Mouse (Mus musculus) R1 (cell line): ENCODE data around the gene Sdc1.

Experiments
- DNase-seq: peaks from one replicate; pipeline ENCODE4 v3.0.0-alpha.2; 2018; ENCODE audit warnings: low read depth, low spot score

Gene Sdc1

GRCm38 (mm10) chr12:8770946-8771843, at the start of gene Sdc1:
Gene Sdc1, plus strand, starts transcription at chr12:8771323.
- peak; percentile 94 for DNase-seq

DNA sequence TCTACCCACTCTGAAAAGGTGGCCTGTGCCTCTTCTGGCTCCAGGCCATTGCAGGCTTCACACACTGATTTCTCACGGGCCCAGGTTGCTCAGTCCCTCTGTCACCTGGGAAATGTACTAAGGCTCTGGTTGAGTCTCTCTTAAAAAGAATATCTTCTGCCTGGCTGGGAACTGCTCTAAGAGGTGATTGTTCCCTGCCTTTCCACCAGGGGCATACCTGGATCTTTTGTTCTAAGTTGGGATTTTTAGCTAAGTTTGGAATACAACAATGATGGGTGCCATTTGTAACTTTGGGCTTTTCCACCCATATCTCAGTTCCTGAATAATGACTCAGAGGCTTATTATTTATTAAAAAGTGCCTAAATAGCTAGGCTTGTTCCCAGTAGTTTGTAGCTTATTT, 44.2 kb upstream of the Sdc1 start:
- peak; percentile 60 for DNase-seq

- no peak for DNase-seq
Measured at GRCm38 (mm10) chr12:8728739-8729138, 42.4 kb upstream of the Sdc1 start.

- DNase-seq: no peak
Measured at GRCm38 (mm10) chr12:8753654-8754053, 17.5 kb upstream of the Sdc1 start.

DNA sequence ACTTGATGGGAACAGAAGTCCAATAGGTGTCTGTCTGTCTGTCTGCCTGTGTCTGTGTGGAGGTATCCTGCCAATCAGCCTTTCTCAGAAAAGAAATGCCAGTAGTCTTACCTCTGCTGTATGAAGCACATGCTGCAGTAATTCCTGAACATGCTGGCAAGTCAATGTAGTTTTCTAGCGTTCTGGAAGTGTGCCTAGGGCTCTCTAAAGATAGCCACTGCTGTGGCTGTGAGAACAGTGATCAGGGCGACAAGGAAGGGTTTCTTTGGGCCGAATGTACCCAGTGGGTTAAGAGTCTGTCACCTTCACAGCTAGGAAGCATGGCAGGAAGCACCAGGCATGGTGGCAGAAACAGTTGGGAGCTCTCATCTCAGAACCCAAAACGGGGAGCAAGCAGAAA, 17.0 kb upstream of the Sdc1 start:
- DNase-seq: no peak

GRCm38 (mm10) chr12:8758029-8758428, 13.1 kb upstream of the Sdc1 start:
- DNase-seq: peak; percentile 83

DNA sequence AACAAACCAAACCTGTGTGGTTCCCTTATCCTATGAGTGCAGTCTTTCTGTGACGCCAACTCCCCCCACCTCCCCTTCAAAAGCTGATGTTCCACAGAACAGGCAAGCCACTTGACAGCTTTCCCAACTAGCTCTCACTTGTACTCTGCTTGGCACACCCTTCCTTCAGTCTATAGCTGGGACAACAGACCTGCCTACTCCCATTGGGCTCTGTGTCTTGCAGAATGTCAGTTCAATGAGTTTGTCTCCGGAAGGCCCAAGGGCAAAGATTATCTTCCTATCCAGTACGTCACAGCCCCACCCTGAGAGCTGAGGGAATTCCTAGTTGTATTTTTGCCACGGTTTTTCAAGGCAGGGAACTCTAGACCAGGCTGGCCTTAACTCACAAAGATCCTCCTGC, 12.0 kb upstream of the Sdc1 start:
- DNase-seq: peak; percentile 74

GRCm38 (mm10) chr12:8759779-8760178, 11.3 kb upstream of the Sdc1 start:
- no peak for DNase-seq

DNA sequence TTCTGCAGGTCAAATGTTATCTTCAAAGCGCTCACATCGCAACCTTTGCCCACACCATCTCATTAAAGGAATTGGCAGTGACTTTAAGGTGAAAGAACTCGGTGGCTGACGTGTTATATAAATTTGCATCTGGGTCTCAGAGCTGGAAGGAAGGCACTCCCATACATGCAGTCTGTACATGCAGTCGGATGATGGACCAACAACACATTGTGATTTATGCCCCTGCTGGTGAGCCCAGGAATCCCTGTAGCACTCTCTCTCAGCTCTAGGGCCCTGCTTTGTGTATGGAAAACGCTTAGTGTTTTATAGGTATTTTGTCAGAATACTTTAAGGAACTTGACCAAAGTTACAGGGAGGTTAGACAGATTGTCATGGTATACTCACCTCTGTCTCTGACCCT, 10.6 kb upstream of the Sdc1 start:
- no peak for DNase-seq

GRCm38 (mm10) chr12:8761058-8761457, 10.1 kb upstream of the Sdc1 start:
- no peak for DNase-seq

GRCm38 (mm10) chr12:8762667-8763066, 8.5 kb upstream of the Sdc1 start:
- DNase-seq: no peak

DNA sequence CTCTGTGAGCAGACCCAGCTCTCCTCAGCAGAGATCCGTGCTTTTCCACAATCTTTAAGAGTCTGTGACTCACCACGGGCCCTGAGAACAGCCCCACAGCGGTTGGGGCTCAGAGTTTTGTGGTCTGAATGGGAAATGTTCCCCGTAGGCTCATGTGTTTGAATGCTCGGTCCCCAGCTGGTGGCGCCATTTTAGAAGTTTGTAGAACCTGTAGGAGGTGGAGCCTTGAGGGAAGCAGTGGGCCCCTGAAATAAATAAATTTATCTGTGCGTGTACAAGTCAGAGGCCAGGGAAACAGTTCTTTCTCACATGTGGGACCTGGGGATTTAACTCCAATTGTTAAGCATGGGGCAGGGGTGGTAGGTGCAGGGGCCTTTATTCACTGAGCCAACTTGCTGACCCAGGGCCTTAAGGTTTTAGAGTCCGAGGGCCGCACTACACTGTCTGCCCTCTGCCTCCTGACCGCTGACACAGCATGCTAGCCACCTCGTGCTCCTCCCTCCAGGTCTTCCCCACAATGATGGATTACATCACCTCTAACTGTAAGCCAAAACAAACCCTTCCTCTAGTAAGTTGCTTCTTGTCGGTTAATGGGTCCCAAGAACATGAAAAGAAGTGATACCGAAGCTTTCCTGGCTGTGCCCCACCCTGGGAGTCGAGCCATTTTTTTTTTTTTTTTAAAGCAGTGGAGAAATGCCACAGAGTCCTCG, 6.7 kb upstream of the Sdc1 start:
- peak; percentile 55 for DNase-seq

DNA sequence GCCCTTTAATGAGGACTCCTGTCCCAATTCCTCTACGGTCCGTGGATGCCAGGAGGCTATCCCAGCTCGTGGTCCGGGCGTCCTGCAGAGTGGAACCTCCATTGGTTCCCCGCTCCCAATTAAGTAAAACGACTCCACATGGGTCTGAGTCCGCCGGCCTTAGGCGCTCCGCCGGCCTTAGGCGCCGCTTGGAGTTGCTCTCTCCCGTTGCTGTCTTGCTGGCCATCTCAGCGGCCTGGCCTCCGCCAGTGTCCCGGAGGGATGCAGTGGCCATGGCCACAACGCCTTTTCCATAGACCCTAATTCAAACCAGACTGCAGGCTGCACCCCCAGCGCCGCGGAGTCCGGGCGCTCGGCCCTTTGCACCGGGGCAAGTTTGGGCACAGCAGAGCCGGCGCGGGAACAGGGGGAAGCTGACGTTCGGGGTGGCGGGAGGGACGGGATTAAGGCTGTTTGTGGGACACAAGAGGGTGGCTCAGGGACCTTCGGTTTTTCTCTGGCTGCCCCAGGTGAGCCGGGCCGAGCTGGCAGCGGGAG, 789 bp downstream of the Sdc1 start:
- DNase-seq: no peak

- DNase-seq: peak; percentile 52
Measured at GRCm38 (mm10) chr12:8772451-8773143, 1.5 kb downstream of the Sdc1 start.

GRCm38 (mm10) chr12:8773336-8773735, 2.2 kb downstream of the Sdc1 start:
- DNase-seq: no peak

DNA sequence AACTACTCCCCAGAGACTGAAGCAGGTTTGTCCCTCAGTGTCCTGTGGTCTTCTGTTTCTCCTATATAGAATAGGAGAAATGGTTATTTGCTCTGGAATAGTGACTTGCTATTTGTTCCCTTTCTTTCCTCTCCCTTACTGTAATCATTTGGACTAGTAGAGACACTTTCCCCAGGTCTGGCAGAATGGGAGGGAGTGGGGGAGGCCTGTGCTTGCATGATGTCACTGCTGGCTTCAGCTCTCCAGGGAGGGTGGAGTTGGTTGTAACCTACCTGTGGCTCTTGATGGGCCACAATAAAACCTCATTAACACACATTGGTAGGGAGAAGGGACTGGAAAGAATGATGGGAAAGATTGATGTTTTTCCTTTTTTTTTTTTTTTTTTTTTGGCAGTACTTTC, 3.1 kb downstream of the Sdc1 start:
- DNase-seq: no peak

DNA sequence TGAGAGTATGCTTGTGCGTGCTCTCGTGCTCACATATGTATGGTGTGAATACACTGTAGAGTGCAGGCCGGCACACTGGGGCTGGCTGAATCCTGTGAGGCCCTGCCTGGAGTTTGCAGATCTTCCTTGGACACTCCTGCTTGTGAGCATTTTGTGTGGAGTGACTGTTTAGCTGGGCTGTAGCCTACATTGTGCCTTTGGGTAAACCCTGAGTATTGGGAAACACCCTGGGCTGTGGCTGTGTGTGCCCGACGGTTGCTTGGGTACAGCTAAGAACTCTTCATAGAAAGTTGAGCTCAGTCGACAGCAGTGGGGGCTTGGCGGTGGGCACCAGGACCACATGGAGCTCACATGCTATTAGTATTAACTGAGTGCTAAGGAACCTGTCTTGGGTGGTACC, 5.1 kb downstream of the Sdc1 start:
- DNase-seq: no peak

DNA sequence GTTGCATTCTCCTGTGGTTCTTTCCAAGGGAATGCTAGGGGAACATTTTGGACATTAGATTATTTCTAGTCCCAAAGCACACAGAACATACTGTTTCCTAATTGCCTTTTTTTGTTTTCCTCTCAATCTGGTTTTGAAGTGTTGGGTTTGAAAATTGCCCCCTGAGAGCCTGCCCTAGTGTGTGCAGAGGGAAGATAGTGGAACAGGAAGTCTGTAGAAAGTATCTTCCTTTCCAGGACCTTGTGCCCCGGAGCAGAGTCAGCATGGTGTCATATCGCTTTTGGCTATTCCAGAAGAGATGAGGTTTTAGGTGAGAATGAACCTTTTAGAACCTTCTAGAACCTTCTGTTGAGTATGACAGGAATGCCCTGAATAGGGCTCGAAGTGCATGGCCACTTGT, 5.6 kb downstream of the Sdc1 start:
- DNase-seq: no peak

GRCm38 (mm10) chr12:8778106-8778505, 7.0 kb downstream of the Sdc1 start:
- DNase-seq: no peak

- DNase-seq: no peak
Measured at GRCm38 (mm10) chr12:8779851-8780250, 8.7 kb downstream of the Sdc1 start.

- DNase-seq: no peak
Measured at GRCm38 (mm10) chr12:8781121-8781520, 10.0 kb downstream of the Sdc1 start.
